Mouse (Mus musculus) C2C12 (cell line): ENCODE results near the gene S1pr5.

Source experiments
- CTCF ChIP-seq: IDR thresholded peaks from one replicate; pipeline ENCODE4 v1.5.1; 2011; ENCODE audit not compliant: control insufficient read depth, insufficient read depth, insufficient read length
- MAX ChIP-seq: IDR thresholded peaks from one replicate; pipeline ENCODE4 v1.6.1; 2011; ENCODE audit warnings: mild to moderate bottlenecking, control low read depth

- TF ChIP-seq MAX (no peak), CTCF (no peak)
These were observed 3.0 kb upstream of the S1pr5 start for GRCm38 (mm10) chr9:21251116-21251735.
